Mouse (Mus musculus): ENCODE measurements around the gene Zfp618.

DNA sequence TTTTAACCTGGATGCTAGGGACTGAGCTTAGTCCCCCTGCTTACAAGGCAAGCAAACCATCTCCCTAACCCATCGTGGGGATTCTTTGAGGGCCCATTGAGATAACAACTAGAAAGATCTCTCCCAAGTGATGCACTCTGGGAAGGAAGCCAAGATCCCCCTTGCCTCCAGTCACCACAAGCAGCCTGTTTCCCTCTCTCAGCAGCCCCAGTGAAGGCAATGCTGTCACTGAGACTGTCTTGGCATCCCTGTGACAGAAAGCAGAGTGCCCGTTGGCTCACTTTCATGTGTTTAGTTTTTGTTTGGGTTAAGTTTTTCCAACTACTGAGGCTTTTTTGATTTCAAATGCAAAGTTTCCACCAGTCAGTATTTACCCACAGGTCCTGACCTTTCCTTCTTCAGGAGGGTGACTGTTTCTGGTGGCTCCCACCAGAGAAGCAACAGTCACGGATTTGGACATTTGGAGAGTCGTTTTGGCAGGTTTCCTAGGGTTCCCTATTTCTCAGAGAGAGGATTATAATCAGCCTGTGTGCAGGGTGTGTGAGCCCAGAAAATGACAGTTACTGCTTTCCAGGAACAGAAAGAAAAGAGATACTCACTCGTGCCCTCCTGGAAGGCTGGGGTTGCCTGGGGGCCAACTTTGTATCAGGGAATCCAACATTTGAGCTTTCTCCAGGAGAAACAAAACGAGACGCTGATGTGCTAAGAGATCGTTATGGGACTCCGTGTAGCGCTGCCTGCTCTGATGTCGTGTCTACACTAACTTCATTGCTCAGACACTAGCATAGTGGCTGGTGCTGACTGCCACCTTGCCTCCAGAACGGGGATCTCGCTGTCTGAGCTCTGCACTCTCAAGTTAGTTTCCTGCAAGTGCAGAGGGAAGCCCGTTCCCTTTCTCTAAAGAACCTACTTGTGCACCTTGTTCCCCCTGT lies 23.1 kb upstream of the Zfp618 start:
- no peak for TF ChIP-seq CTCF (IDR thresholded peaks at IDR 0.05; ENCODE audit: borderline replicate concordance, insufficient read depth, low read length)
- no peak for TF ChIP-seq POLR2A (IDR thresholded peaks at IDR 0.05; ENCODE audit: low read depth, low read length)

Measured in embryonic fibroblast, embryonic 13.5 days (primary cell).